Mouse (Mus musculus) liver, embryonic 14.5 days (tissue): ENCODE results near the gene Ankrd13b. TPM values are rescaled to one million over a fixed set of nuclear protein-coding genes. Genes with fewer than 3 reads are reported as not detected.
A peak's percentile ranks its signal among the peaks of the same experiment; 100 is the strongest.

Experiments
- ATAC-seq: fragments of 200-750 bp; cut with Nextera tagmentation; 2 replicates; pipeline ENCODE4 v1.8.0; 2017; ENCODE audit warnings: moderate number of reproducible peaks, mild to moderate bottlenecking, moderate library complexity; ENCODE audit not compliant: insufficient read depth
- DNase-seq, 3 experiments: peaks; one replicate each; pipeline ENCODE4 v3.0.0-alpha.2; 2012 to 2013; ENCODE audit warnings: low read depth in 3 of 3, low spot score in 3 of 3
- H3K27ac ChIP-seq: fragments of 300-500 bp; sonication (generic); 2 replicates; pipeline ENCODE4 v1.5.1; 2014; ENCODE audit warnings: moderate library complexity, mild to moderate bottlenecking, control low read depth, inconsistent platforms
- H3K27me3 ChIP-seq: fragments of 300-500 bp; sonication (generic); 2 replicates; pipeline ENCODE4 v1.6.1; 2014; ENCODE audit warnings: mild to moderate bottlenecking, low read length, moderate library complexity; ENCODE audit not compliant: control insufficient read depth, insufficient read depth
- H3K36me3 ChIP-seq: fragments of 300-500 bp; sonication (generic); replicated peaks from 2 replicates; pipeline ENCODE4 v1.6.1; 2014; ENCODE audit warnings: low read depth; ENCODE audit not compliant: control insufficient read depth, insufficient read depth
- H3K4me1 ChIP-seq, 2 experiments: fragments of 200-500 bp in 1 of 2; fragments of 300-500 bp in 1 of 2; sonication (generic) in 1 of 2; replicated peaks; 2 replicates each; pipeline ENCODE4 v1.6.1; 2012 to 2014; ENCODE audit warnings: antibody characterized with exemption in 1 of 2, inconsistent platforms in 1 of 2, low read length in 1 of 2; ENCODE audit not compliant: control insufficient read depth in 2 of 2, insufficient read depth in 2 of 2
- H3K4me2 ChIP-seq: fragments of 300-500 bp; sonication (generic); 2 replicates; pipeline ENCODE4 v1.6.1; 2014; ENCODE audit warnings: low read depth, mild to moderate bottlenecking, control low read depth, moderate library complexity
- H3K4me3 ChIP-seq, 2 experiments: fragments of 200-500 bp in 1 of 2; fragments of 300-500 bp in 1 of 2; sonication (generic) in 1 of 2; 2 replicates each; pipeline ENCODE4 v1.5.1; 2012 to 2014; ENCODE audit warnings: low read depth in 2 of 2, low read length in 2 of 2, mild to moderate bottlenecking in 2 of 2, control low read depth in 1 of 2, inconsistent platforms in 1 of 2, moderate library complexity in 1 of 2; ENCODE audit not compliant: insufficient read depth in 1 of 2
- H3K9ac ChIP-seq: fragments of 300-500 bp; sonication (generic); replicated peaks from 2 replicates; pipeline ENCODE4 v1.6.1; 2014; ENCODE audit warnings: mild to moderate bottlenecking, control low read depth, moderate library complexity
- H3K9me3 ChIP-seq: fragments of 300-500 bp; sonication (generic); 2 replicates; pipeline ENCODE4 v1.6.1; 2016; ENCODE audit warnings: low read length, mixed read lengths; ENCODE audit not compliant: control insufficient read depth
- CTCF ChIP-seq: IDR thresholded peaks from 2 replicates; pipeline ENCODE4 v1.5.1; 2016; ENCODE audit warnings: antibody characterized with exemption, low read depth, control low read depth
- EP300 ChIP-seq: IDR thresholded peaks from 2 replicates; pipeline ENCODE4 v1.6.1; 2016; ENCODE audit warnings: antibody characterized with exemption, low read depth
- WGBS: fragments of 180-500 bp; shearing (Covaris S2); extraction: QIAGEN DNeasy Blood & Tissue Kit; methylation state at CpG from one replicate; pipeline ENCODE4 v1.1.7; 2014; ENCODE audit not compliant: insufficient replicate concordance; 5-methylcytosine and 5-hydroxymethylcytosine counted together
- polyA plus RNA-seq, 2 experiments: library from polyadenylated mRNA; depleted of rRNA in 1 of 2; stranded (reverse) in 1 of 2; unstranded in 1 of 2; fragments of >200 nt; fragmentation: Nextera tagmentation in 1 of 2; extraction: Ambion mirVana in 1 of 2; gene quantifications; 2 replicates each; pipeline versions ENCODE4 v1.2.1 to v1.2.3; 2012 to 2014

Gene Ankrd13b
- polyA plus RNA-seq, 2 experiments = 0.67 to 4.1 TPM

- no peak overlapping the region for H3K27ac ChIP-seq
- H3K27me3 ChIP-seq = no peaks in the 10 kb centered on the region
- DNase-seq (no peak), ATAC-seq (no peak)
- no peak overlapping the region for H3K4me2 ChIP-seq
- peak; percentile 27 for TF ChIP-seq CTCF
- no peak for TF ChIP-seq EP300
- H3K4me3 ChIP-seq = no peak overlapping the region
- no peaks in the 10 kb centered on the region for H3K9me3 ChIP-seq
- no peaks in the 10 kb centered on the region; a peak in 1 of 4 replicates for H3K4me1 ChIP-seq
- H3K36me3 ChIP-seq = no peaks in the 10 kb centered on the region
- WGBS = 54% methylated on average over 3 of the region's 3 CpGs
- no peak overlapping the region for H3K9ac ChIP-seq
Measured at GRCm38 (mm10) chr11:77525804-77526486, 36.5 kb upstream of the Ankrd13b start.

DNA sequence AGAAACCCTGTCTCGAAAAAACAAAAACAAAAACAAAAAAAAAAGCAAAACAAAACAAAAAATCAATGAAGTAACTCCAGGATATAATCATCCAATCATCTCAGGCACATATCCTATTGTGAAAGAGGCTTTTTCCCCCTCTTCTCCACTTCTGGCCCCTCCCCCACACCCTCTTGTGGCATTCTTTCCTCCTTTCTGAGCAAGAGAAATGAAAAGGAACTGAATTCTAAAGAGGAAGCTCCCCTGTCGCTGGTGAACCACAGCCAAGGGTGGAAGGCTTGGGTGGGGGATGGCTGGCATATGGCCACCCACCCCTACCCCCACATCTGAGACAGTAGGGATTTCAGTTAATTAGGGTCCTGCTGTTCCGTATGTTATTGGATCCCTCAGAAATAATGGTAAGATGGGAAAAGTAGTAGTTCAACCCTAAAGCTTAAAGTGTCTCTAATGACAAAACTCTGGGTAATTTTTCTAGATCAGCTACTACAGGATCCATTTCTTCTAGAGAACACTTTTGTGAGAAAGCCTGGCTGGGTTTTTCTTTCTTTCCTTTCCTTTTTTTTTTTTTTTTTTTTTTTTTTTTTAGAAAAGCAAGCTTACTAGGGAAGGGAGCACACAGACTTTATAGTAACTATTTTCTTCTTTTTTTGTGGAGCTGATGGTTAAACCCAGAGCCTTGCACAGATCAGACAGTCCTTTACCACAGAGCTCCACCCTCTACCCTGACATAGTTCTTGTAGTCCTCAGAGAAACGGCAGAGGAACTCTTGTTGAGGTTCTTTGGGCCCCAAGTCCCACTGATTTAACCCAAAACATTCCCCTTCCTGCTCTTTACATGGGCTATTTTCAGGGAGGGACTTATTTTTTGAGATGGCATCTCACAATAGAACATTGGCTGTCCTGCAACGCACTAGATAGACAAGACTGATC, 31.4 kb upstream of the Ankrd13b start:
- WGBS = 22% methylated on average over 5 of the region's 5 CpGs
- Histone ChIP-seq H3K36me3 (no peaks in the 10 kb centered on the region), H3K9ac (no peak overlapping the region), H3K4me2 (no peak overlapping the region), H3K4me1 (peaks cover 0 to 7% of the 10 kb centered on the region in 2 experiments; a peak in 2 of 4 replicates), H3K27ac (no peak overlapping the region), H3K4me3 (no peak overlapping the region), H3K9me3 (no peaks in the 10 kb centered on the region), H3K27me3 (peaks cover 23% of the 10 kb centered on the region)
- TF ChIP-seq CTCF = no peak
- TF ChIP-seq EP300 = no peak
- ATAC-seq (no peak), DNase-seq (no peak)

DNA sequence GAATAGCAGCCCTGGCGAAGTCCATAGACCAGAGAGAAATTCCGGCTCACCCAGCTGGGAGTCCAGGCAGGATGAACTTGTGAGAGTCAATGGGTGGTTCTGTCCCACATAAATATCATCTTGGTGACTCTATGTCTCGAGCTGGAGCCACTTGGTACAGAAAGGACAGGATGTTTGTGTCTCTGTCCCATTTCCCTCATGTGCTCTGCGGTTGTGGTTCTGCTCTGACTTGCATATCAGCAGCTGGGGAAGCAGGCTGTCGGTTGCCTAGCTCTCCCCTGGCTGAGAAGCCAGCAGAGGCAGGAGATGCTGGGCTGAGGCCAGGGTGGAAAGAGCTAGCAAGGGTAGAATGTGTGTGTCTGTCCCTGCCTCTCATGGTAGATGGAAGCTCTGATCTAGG, 29.6 kb upstream of the Ankrd13b start, which contains the start of gene Gm10392:
TSS of gene Gm10392 (minus strand) at position 156 of the 400 bp plus-strand sequence.
- 8% methylated on average over 5 of the region's 5 CpGs for WGBS
- no peak within 1 kb of the TSS for H3K4me2 ChIP-seq
- H3K9me3 ChIP-seq = no peaks in the 10 kb centered on the region
- H3K9ac ChIP-seq = no peak within 1 kb of the TSS
- ATAC-seq = no peak
- H3K4me3 ChIP-seq = no peak within 1 kb of the TSS
- DNase-seq = no peak
- H3K4me1 ChIP-seq = peaks cover 9 to 12% of the 10 kb centered on the region in 2 experiments
- H3K27me3 ChIP-seq = peaks cover 37% of the 10 kb centered on the region
- no peak within 1 kb of the TSS for H3K27ac ChIP-seq
- TF ChIP-seq EP300 (no peak), CTCF (no peak)
- no peaks in the 10 kb centered on the region for H3K36me3 ChIP-seq

- peaks cover 15 to 17% of the 10 kb centered on the region in 2 experiments for H3K4me1 ChIP-seq
- H3K9ac ChIP-seq = no peak overlapping the region
- H3K27me3 ChIP-seq = peaks cover 37% of the 10 kb centered on the region
- WGBS = 55% methylated on average over 27 of the region's 27 CpGs
- DNase-seq (no peak), ATAC-seq (no peak)
- no peak overlapping the region for H3K27ac ChIP-seq
- no peaks in the 10 kb centered on the region for H3K9me3 ChIP-seq
- no peak overlapping the region for H3K4me2 ChIP-seq
- TF ChIP-seq EP300 = no peak
- TF ChIP-seq CTCF = no peak
- H3K4me3 ChIP-seq = no peak overlapping the region
- no peaks in the 10 kb centered on the region for H3K36me3 ChIP-seq
Measured at GRCm38 (mm10) chr11:77518051-77518798, 28.7 kb upstream of the Ankrd13b start.
